Mouse (Mus musculus) stomach, embryonic 16.5 days (tissue): Measurements from ENCODE around the gene Smc4. TPM values are rescaled to one million over a fixed set of nuclear protein-coding genes. Genes with fewer than 3 reads are reported as not detected.
"Not testable (repeated sequence)": the region's sequence is repeated elsewhere in the genome, so short reads cannot be mapped to it uniquely, and the experiment has no call there.

ENCODE experiments used
- ATAC-seq: fragments of 200-750 bp; cut with Nextera tagmentation; 2 replicates; pipeline ENCODE4 v1.8.0; 2017; ENCODE audit warnings: moderate number of reproducible peaks, moderate TSS enrichment; ENCODE audit not compliant: insufficient read depth, low FRiP score
- H3K27ac ChIP-seq: fragments of 300-500 bp; sonication (generic); 2 replicates; pipeline ENCODE4 v1.5.1; 2014; ENCODE audit warnings: low read length
- H3K27me3 ChIP-seq: fragments of 300-500 bp; sonication (generic); 2 replicates; pipeline ENCODE4 v1.6.1; 2014; ENCODE audit warnings: low read length, control low read depth, mixed read lengths; ENCODE audit not compliant: control insufficient read depth, insufficient read depth
- H3K36me3 ChIP-seq: fragments of 300-500 bp; sonication (generic); 2 replicates; pipeline ENCODE4 v1.6.1; 2014; ENCODE audit warnings: low read length; ENCODE audit not compliant: control insufficient read depth, insufficient read depth
- H3K4me1 ChIP-seq: fragments of 300-500 bp; sonication (generic); 2 replicates; pipeline ENCODE4 v1.6.1; 2014; ENCODE audit warnings: low read length, control low read depth, mixed read lengths; ENCODE audit not compliant: control insufficient read depth, insufficient read depth
- H3K4me2 ChIP-seq: fragments of 300-500 bp; sonication (generic); 2 replicates; pipeline ENCODE4 v1.6.1; 2014; ENCODE audit warnings: low read depth, low read length, mixed read lengths
- H3K4me3 ChIP-seq: fragments of 300-500 bp; sonication (generic); replicated peaks from 2 replicates; pipeline ENCODE4 v1.5.1; 2014; ENCODE audit warnings: mild to moderate bottlenecking, low read length
- H3K9ac ChIP-seq: fragments of 300-500 bp; sonication (generic); 2 replicates; pipeline ENCODE4 v1.6.1; 2014; ENCODE audit warnings: low read length
- H3K9me3 ChIP-seq: fragments of 300-500 bp; sonication (generic); replicated peaks from 2 replicates; pipeline ENCODE4 v1.6.1; 2016; ENCODE audit warnings: low read length, control low read depth; ENCODE audit not compliant: control insufficient read depth
- WGBS: fragments of 180-500 bp; shearing (Covaris S2); extraction: QIAGEN DNeasy Blood & Tissue Kit; methylation state at CpG from one replicate; pipeline ENCODE4 v1.1.7; 2014; 5-methylcytosine and 5-hydroxymethylcytosine counted together
- polyA plus RNA-seq: library from polyadenylated mRNA; unstranded; fragments of >200 nt; fragmentation: Nextera tagmentation; extraction: Ambion mirVana; gene quantifications from 2 replicates; pipeline ENCODE4 v1.2.1, GENCODE M21; 2015

The Smc4 gene
- polyA plus RNA-seq, 1 experiment from 2014 or later, result 143 TPM

DNA sequence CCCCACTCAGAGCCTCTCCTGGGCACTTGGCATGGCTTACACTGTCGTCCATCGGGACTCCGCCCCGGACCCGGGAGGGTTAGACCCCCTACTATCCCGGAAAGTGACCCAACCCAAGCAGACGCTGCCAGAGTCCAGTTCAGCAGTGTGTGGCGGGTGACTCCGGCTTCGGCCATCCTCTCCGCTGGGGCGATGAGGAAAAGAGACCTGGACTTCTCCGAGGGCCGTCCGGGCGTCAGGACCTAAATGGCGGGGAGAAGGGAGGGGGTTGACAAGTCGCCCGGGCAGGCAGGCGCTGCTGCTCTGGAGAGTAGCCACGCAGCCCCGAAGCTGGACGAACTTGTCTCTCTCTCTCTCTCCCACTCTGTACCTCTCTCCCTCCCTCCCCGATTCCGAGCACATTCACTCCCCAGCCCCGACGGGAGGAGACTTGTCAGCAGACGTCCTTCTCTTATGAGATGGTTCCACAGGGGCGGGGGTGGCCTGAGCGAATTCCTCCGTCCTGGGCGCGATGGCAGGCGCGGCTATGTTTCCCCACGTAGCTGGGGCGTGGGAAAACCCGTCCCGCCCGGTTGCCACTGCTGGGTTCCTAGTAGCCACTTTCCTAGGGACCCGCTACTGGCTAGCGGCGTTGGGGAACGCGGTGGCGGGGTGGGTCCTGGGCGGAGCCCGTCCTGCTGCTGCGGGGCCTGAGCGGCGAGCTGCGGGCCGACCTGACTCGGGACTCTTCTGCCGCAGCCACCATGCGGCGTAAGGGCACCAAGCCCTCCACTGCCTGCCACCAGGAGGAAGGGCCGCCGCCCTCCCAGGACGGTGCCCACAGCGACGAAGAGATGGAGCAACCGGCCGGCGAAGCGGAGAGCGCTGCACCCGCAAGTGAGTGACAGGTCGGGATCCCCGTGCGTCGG, 1.1 kb downstream of the Smc4 start:
- Histone ChIP-seq H3K36me3 (no peaks in the 10 kb centered on the region), H3K4me3 (peak overlapping the region; percentile 84), H3K4me2 (peak overlapping the region; percentile 86), H3K4me1 (peaks cover 13% of the 10 kb centered on the region), H3K27me3 (no peaks in the 10 kb centered on the region), H3K9me3 (no peaks in the 10 kb centered on the region), H3K9ac (peak overlapping the region; percentile 92), H3K27ac (peak overlapping the region; percentile 94)
- peak; percentile 48 for ATAC-seq
- under 1% methylated on average over 72 of the region's 72 CpGs for WGBS

DNA sequence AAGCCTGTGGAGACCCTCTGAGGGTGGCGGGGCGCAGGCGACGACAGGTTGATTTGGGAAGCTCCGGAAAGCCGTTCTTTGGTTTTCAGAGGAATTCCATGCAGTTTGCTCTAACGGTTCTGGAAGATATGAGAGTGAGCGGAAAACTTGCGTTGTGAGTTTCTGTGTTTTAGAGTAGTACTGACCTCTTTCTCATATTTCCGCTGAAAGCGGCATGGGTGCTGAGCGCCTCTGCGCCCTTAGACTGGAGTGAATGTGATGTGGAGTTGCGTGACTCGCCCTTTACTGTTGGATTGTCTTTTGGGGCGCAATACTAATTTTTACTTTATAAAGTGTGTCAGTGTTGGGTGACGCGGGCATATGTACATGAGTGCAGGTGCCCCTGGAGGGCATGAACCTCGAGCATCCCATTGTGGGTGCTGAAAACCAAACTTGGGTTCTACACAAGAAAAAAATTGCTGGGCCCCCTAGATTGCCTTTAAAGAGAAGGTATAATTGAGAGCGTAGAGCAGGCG, 1.8 kb downstream of the Smc4 start:
- peak overlapping the region; percentile 86 for H3K4me2 ChIP-seq
- H3K9me3 ChIP-seq, result no peaks in the 10 kb centered on the region
- H3K4me1 ChIP-seq, result peaks cover 13% of the 10 kb centered on the region
- 5% methylated on average over 21 of the region's 21 CpGs for WGBS
- peak overlapping the region; percentile 94 for H3K27ac ChIP-seq
- no peak for ATAC-seq
- H3K4me3 ChIP-seq, result peak overlapping the region; percentile 84
- H3K9ac ChIP-seq, result peak overlapping the region; percentile 92
- H3K36me3 ChIP-seq, result no peaks in the 10 kb centered on the region
- H3K27me3 ChIP-seq, result no peaks in the 10 kb centered on the region

DNA sequence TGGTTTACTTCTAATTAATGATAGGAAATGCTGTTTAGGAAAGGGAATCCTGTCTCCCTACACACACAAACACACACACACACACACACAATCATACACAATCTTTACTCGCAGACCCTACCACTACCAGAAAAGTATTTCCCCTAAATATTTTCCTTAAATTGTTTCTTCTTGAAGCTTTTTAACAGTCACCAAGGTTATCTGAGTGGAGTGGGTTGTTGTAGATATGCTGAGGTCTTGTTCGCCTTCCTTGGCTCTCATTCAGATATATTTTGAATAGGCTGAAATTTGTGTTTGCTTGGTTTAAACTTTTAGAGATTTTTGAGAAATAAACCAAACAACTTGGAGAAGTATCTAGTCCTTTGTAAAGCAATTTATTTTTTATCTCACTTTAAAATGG, 4.3 kb downstream of the Smc4 start:
- ATAC-seq, result no peak
- 74% methylated on average over 2 of the region's 2 CpGs for WGBS

DNA sequence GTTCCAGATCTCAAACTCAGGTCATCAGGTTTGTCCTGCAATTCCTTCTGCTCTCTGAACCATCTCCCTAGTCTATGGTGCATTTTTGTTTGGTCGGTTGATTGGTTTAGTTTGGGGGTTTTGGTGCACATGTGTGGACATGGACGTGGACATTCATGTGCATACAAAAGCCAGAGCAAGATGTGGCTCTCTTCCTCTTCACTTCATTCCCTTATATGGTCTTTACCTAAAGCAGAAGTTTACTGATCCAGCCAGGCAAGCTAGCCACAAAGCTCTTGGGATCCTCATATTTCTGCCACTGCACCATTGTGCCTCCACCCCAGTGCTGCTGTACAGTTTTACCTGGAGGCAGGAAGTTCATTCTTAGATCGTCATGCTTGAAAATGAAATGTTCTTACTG, 12.6 kb downstream of the Smc4 start:
- ATAC-seq, result no peak
- Histone ChIP-seq H3K27me3 (no peaks in the 10 kb centered on the region), H3K9ac (no peak overlapping the region), H3K4me1 (no peaks in the 10 kb centered on the region), H3K36me3 (peaks cover 23% of the 10 kb centered on the region), H3K27ac (no peak overlapping the region), H3K4me3 (no peak overlapping the region), H3K9me3 (no peaks in the 10 kb centered on the region), H3K4me2 (no peak overlapping the region)
- 88% methylated on average over 3 of the region's 3 CpGs for WGBS

More for the DNA sequence above, 4.3 kb downstream of the Smc4 start:
- Histone ChIP-seq H3K27me3 (no peaks in the 10 kb centered on the region), H3K4me3 (no peak overlapping the region), H3K9me3 (no peaks in the 10 kb centered on the region), H3K27ac (no peak overlapping the region), H3K4me1 (peaks cover 13% of the 10 kb centered on the region), H3K4me2 (no peak overlapping the region), H3K9ac (no peak overlapping the region), H3K36me3 (0 out of 2 replicates have a peak, but pooled peaks cover 3% of the 10 kb centered on the region)

DNA sequence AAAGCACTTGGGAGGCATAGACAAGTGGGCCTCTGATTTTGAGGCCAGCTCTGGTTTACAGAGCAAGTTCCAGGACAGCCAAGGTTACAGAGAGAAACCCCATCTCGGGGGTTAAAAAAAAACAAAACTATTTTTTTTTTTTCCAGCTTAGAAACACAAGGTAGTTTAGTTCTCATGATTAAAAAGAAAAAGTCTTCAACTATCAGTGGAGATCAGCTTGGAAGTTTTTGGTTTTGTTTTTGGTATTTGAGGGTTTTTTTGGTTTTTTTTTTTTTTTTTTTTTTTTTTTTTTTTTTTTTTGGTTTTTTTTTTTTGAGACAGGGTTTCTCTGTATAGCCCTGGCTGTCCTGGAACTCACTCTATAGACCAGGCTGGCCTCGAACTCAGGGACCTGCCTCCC, 14.1 kb downstream of the Smc4 start:
- not testable (repeated sequence) for H3K9me3 ChIP-seq, H3K27me3 ChIP-seq, H3K4me3 ChIP-seq, ATAC-seq, H3K4me2 ChIP-seq, H3K27ac ChIP-seq, H3K9ac ChIP-seq, H3K4me1 ChIP-seq
- 97% methylated on average over 2 of the region's 2 CpGs for WGBS
- peaks cover 22% of the 10 kb centered on the region for H3K36me3 ChIP-seq

DNA sequence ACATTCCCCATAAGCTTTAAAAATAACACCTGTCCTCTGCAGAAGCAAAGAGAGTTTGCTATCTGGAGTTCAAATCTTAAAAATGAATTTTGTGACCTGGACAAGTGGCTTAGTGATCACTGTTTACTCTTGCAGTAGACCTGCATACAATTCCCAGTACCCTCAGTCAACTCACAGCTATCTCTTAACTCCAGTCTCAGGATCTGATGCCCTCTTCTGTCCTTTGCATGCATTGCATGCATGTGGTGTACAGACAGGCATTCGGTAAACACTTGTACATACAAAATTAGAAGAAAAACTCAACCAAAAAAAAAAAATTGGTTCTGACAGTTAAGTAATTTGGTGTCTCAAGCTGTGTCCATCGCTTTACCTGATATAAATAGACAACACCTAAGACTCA, 15.7 kb downstream of the Smc4 start:
- no peak overlapping the region for H3K4me3 ChIP-seq
- H3K27ac ChIP-seq, result no peak overlapping the region
- no peak overlapping the region for H3K4me2 ChIP-seq
- H3K4me1 ChIP-seq, result no peaks in the 10 kb centered on the region
- H3K9me3 ChIP-seq, result no peaks in the 10 kb centered on the region
- H3K27me3 ChIP-seq, result no peaks in the 10 kb centered on the region
- no peak overlapping the region for H3K9ac ChIP-seq
- H3K36me3 ChIP-seq, result peaks cover 20% of the 10 kb centered on the region
- ATAC-seq, result no peak
- WGBS, result 94% methylated on average over 2 of the region's 2 CpGs

DNA sequence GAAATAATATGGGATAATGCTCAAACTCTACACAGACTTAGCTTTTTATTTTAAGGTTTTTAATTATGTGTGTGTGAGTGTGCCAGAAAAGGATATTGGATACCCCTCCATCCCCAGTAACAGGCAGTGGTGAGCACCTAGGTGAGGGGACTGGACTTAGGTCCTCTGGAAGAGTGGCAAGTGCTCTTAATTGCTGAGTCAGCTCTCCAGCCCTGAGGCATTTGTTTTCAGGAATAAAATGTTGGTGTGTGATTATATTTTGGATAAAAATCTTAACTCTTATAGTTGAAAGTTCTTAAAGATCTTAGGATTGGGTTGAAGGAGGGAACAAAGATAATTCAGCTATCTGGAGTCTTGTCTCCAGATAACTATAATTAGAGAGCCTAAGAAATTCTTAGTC, 16.2 kb downstream of the Smc4 start:
- Histone ChIP-seq H3K9ac (no peak overlapping the region), H3K9me3 (no peaks in the 10 kb centered on the region), H3K4me1 (no peaks in the 10 kb centered on the region), H3K27ac (no peak overlapping the region), H3K27me3 (no peaks in the 10 kb centered on the region), H3K4me3 (no peak overlapping the region), H3K4me2 (no peak overlapping the region), H3K36me3 (peaks cover 20% of the 10 kb centered on the region)
- ATAC-seq, result no peak

DNA sequence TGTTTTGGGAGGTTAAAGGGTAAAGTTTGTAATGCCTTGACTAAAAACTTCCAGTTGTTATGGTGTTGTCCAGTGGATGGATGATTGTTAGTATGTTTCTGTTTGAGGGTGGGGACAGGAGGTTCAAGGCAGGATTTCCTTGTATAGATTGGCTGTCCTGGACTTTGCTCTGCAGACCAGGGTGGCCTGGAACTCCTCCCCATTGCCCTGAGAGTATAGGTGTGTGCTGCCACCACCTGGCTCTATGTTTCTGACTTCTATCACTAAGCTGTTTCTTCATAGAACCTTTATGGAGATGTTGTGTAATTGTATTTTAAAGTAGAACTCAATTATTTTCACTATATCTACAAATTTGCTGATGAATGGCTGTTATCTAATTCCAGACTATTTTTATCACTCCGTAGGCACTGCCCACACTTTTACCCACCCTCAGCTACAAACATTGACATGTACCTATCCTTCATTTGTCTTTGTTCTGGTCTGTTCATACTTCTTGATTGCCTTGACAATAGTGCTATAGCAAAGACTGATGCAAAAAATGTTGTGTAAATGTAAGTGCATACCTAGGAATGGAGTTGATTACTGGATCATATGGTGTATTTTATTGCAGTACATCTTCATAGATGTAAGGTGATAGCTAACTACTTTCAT, 21.7 kb downstream of the Smc4 start:
- WGBS, result 78% methylated on average over 1 of the region's 1 CpGs
- Histone ChIP-seq H3K9ac (no peak overlapping the region), H3K36me3 (peaks cover 27% of the 10 kb centered on the region), H3K4me2 (no peak overlapping the region), H3K27me3 (no peaks in the 10 kb centered on the region), H3K4me3 (no peak overlapping the region), H3K9me3 (no peaks in the 10 kb centered on the region), H3K4me1 (no peaks in the 10 kb centered on the region), H3K27ac (no peak overlapping the region)
- peak; percentile 84; the same call in 1 of the 2 replicates for ATAC-seq

DNA sequence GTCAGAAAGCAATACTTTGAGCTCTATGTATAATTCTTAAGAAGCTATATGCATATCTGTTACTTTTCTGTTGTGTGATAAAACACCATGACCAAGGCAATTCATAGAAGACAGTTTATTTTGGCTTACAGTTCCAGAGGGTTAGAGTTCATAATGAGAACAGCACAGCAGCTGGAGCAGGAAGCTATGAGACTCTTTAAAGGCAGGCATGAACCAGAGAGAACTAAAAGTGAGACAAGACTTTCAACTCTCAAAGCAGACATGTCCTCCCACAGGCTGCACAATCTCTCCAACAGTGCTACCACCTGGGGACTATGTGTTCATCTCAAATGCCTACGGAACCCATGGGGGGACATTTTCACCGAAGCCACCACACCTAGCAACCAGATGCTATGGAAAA, 35.6 kb downstream of the Smc4 start:
- Histone ChIP-seq H3K4me2 (no peak overlapping the region), H3K27ac (no peak overlapping the region), H3K9ac (no peak overlapping the region), H3K27me3 (no peaks in the 10 kb centered on the region), H3K36me3 (peaks cover 10% of the 10 kb centered on the region), H3K9me3 (no peaks in the 10 kb centered on the region), H3K4me3 (no peak overlapping the region), H3K4me1 (peaks cover 11% of the 10 kb centered on the region)
- WGBS, result 95% methylated on average over 2 of the region's 2 CpGs
- ATAC-seq, result no peak
